Mouse (Mus musculus) urinary bladder, postnatal 36 days (tissue): Measurements from ENCODE around the gene Hax1.

ENCODE experiments used
- DNase-seq, 2 experiments: peaks; one replicate each; pipeline ENCODE4 v3.0.0; 2022; ENCODE audit warnings: low spot score in 2 of 2, mixed read lengths in 1 of 2

The Hax1 gene

GRCm38 (mm10) chr3:89962059-89962750 lies 36.4 kb downstream of the Hax1 start:
- DNase-seq, result peak; percentile 34 to 45

GRCm38 (mm10) chr3:89961436-89961835 lies 37.1 kb downstream of the Hax1 start:
- DNase-seq, result no peak

GRCm38 (mm10) chr3:89960469-89960868 lies 38.1 kb downstream of the Hax1 start:
- peak; percentile 86 to 92 for DNase-seq

- no peak for DNase-seq
Observed at GRCm38 (mm10) chr3:89959435-89959834, 39.1 kb downstream of the Hax1 start.

GRCm38 (mm10) chr3:89957880-89958279 lies 40.7 kb downstream of the Hax1 start:
- no peak for DNase-seq

- no peak for DNase-seq
Observed at GRCm38 (mm10) chr3:89956177-89956971, 42.2 kb downstream of the Hax1 start.

GRCm38 (mm10) chr3:89953420-89953819 lies 45.2 kb downstream of the Hax1 start:
- peak; percentile 60 to 77 for DNase-seq

GRCm38 (mm10) chr3:89948655-89949054 lies 49.9 kb downstream of the Hax1 start:
- DNase-seq, result no peak

- DNase-seq, result no peak
Observed at GRCm38 (mm10) chr3:89948021-89948420, 50.6 kb downstream of the Hax1 start.
